Mouse (Mus musculus) thymus, adult 2 months (tissue): ENCODE results near the gene Phlda1. TPM values are rescaled to one million over a fixed set of nuclear protein-coding genes. Genes with fewer than 3 reads are reported as not detected.

Experiments used
- DNase-seq: peaks from one replicate; pipeline ENCODE4 v3.0.0; 2021
- H3K27ac ChIP-seq: fragments of 200-500 bp; 2 replicates; pipeline ENCODE4 v1.5.1; 2012; ENCODE audit warnings: low read length, control low read depth; ENCODE audit not compliant: control insufficient read depth, insufficient read depth
- H3K27me3 ChIP-seq: fragments of 200-500 bp; 2 replicates; pipeline ENCODE4 v1.6.1; 2012; ENCODE audit warnings: mild to moderate bottlenecking, low read length, moderate library complexity, mixed read lengths; ENCODE audit not compliant: control insufficient read depth, insufficient read depth
- H3K36me3 ChIP-seq: fragments of 200-500 bp; 2 replicates; pipeline ENCODE4 v1.6.1; 2012; ENCODE audit warnings: mild to moderate bottlenecking, low read length, moderate library complexity; ENCODE audit not compliant: control insufficient read depth, insufficient read depth
- H3K4me1 ChIP-seq: fragments of 200-500 bp; replicated peaks from 2 replicates; pipeline ENCODE4 v1.6.1; 2012; ENCODE audit warnings: low read length; ENCODE audit not compliant: control insufficient read depth, insufficient read depth
- H3K4me3 ChIP-seq: fragments of 200-500 bp; 2 replicates; pipeline ENCODE4 v1.5.1; 2012; ENCODE audit warnings: mild to moderate bottlenecking, low read length, control low read depth, moderate library complexity; ENCODE audit not compliant: control insufficient read depth, insufficient read depth
- CTCF ChIP-seq: fragments of 200-500 bp; IDR thresholded peaks from 2 replicates; pipeline ENCODE4 v1.5.1; 2012; ENCODE audit warnings: mild to moderate bottlenecking, control low read depth, low read length, moderate library complexity, borderline replicate concordance; ENCODE audit not compliant: control insufficient read depth, poor library complexity, insufficient read depth; ENCODE audit errors: extremely low read depth
- POLR2A ChIP-seq: fragments of 200-500 bp; IDR thresholded peaks from 2 replicates; pipeline ENCODE4 v1.6.1; 2012; ENCODE audit warnings: mild to moderate bottlenecking, low read length, control low read depth, moderate library complexity; ENCODE audit not compliant: control insufficient read depth, poor library complexity, insufficient read depth; ENCODE audit errors: extremely low read depth
- WGBS: fragments of 180-500 bp; shearing (Covaris S2); methylation state at CpG from one replicate; pipeline ENCODE4 v1.1.7; 2018; 5-methylcytosine and 5-hydroxymethylcytosine counted together
- polyA plus RNA-seq: library from polyadenylated mRNA; depleted of rRNA; stranded (reverse); fragments of >200 nt; gene quantifications from 2 replicates; pipeline ENCODE4 v1.2.3, GENCODE M21; 2012

Phlda1 gene
- polyA plus RNA-seq, 1 experiment: 14.3 TPM

DNA sequence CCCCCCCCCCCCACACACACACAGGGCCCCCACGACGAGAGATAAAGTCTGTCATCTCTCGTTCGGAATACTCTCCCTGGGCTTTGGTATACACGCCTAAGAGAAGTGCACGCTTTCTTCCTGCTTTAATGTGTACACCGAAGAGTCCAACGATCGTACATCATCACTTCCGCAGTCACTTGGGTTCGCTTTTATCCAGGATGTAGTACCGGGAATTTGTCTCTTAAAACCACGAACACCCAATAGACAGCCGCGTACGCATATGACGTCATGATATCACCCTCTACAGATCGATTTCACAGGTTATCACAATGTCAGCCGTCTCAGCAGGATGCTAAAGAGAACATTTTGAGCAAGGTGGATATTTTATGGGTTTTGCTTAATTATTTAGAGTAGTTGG, 31.3 kb downstream of the Phlda1 start:
- TF ChIP-seq CTCF (no peak), POLR2A (no peak)
- 96% methylated on average over 19 of the region's 19 CpGs for WGBS
- Histone ChIP-seq H3K36me3 (no peaks in the 10 kb centered on the region), H3K27me3 (no peaks in the 10 kb centered on the region), H3K27ac (no peak overlapping the region), H3K4me1 (peaks cover 13% of the 10 kb centered on the region), H3K4me3 (no peak overlapping the region)
- no peak for DNase-seq

DNA sequence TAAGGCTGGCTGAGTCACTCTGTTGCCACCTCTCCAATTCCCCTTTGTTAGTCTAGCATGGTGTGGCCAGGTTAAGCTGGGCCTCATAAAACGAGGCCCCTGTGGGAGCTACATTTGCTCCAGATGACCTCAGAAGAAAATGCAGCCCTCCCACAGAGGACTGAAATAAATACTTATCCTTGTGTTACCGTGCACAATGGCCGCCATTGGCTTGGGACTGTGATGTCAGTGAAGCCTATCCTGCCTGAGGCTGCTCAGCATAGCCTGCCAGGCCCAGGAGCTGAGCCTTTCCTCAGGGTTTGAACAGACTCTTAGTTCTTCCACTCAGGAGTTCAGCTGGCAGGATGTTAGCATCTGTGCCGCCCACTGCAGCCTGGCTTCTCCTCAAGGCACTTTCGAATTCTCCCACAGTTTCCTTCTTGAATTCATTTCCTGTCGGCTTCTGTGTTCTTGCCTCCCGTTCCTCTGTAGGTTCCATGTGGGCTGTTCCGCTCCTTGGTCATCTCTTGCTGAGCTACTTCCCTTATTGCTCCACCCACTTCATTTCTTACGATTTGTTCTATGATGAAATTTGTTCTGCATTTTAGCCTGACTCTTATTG, 33.7 kb downstream of the Phlda1 start:
- no peaks in the 10 kb centered on the region for H3K36me3 ChIP-seq
- no peak for DNase-seq
- H3K27ac ChIP-seq: no peak overlapping the region
- H3K27me3 ChIP-seq: no peaks in the 10 kb centered on the region
- H3K4me3 ChIP-seq: no peak overlapping the region
- WGBS: 6% methylated on average over 9 of the region's 9 CpGs
- no peak for TF ChIP-seq CTCF
- no peak for TF ChIP-seq POLR2A
- peaks cover 9% of the 10 kb centered on the region for H3K4me1 ChIP-seq

DNA sequence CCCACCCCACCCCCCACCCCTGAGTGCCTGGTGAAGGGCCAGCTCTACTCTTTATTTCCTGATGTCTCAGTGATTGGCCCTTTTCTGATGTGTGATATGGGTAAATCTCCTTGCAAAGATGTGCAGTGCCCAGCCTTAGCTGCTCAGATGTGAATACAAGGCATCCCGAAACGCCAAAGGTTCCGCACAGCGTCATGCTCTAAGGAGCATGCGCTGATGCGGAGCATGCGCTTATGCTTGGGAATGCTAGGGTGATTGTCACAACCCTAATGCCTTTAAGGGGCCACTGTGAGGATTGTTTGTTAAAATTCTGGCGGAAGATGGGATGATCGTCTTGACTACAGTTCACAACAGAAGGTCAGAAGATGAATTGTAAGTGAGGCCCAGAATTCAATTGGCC, 34.6 kb downstream of the Phlda1 start:
- no peaks in the 10 kb centered on the region for H3K27me3 ChIP-seq
- WGBS: 97% methylated on average over 9 of the region's 9 CpGs
- TF ChIP-seq POLR2A: no peak
- TF ChIP-seq CTCF: no peak
- DNase-seq: no peak
- no peak overlapping the region for H3K27ac ChIP-seq
- no peaks in the 10 kb centered on the region for H3K36me3 ChIP-seq
- peaks cover 9% of the 10 kb centered on the region for H3K4me1 ChIP-seq
- H3K4me3 ChIP-seq: no peak overlapping the region

DNA sequence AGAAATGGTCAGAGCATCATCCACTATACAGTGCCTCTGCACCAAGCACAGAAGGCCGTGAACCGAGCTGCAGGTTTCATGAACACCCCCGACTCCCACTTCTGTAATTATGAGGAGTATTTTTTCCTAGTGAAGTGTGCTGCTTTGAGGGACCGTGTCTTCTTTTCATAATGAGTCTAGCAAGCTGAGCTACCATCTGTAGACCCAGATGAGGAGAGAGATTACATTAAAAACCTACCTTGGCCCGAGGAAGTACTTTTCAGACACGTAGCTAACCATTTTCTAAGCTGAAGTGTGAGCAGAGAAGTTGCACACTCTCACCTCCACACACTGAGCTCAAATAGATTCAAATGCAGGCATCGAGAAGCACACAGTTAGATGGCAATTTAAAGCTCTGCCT, 37.0 kb downstream of the Phlda1 start:
- Histone ChIP-seq H3K4me1 (peaks cover 16% of the 10 kb centered on the region), H3K36me3 (no peaks in the 10 kb centered on the region), H3K27ac (no peak overlapping the region), H3K27me3 (no peaks in the 10 kb centered on the region), H3K4me3 (no peak overlapping the region)
- no peak for DNase-seq
- 93% methylated on average over 7 of the region's 7 CpGs for WGBS
- no peak for TF ChIP-seq CTCF
- no peak for TF ChIP-seq POLR2A

DNA sequence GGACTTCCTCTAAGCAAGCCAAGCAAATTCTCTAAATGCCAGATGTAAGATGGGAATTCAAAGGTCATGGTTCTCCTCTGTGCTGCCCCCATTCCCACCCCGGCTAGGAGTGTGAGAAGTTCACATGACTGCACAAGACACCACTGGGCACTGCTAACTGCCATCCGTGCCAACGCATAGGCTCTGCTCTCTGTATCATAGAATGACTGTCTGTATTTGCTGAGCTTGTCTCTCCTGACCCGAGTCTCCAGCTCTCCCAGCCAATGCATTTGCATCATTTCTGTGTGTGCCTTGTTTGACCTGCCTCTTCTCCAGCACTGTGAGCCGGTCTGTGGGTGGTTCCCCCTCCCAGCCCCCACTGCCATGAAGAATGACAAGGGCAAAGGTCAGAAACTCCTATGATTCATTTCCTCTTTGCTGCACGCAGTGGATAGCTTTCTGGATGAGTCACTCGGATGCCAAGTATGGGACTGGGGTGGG, 37.7 kb downstream of the Phlda1 start:
- Histone ChIP-seq H3K4me3 (no peak overlapping the region), H3K27ac (no peak overlapping the region), H3K36me3 (no peaks in the 10 kb centered on the region), H3K27me3 (no peaks in the 10 kb centered on the region), H3K4me1 (peaks cover 18% of the 10 kb centered on the region)
- DNase-seq: no peak
- no peak for TF ChIP-seq POLR2A
- no peak for TF ChIP-seq CTCF
- 72% methylated on average over 7 of the region's 7 CpGs for WGBS

DNA sequence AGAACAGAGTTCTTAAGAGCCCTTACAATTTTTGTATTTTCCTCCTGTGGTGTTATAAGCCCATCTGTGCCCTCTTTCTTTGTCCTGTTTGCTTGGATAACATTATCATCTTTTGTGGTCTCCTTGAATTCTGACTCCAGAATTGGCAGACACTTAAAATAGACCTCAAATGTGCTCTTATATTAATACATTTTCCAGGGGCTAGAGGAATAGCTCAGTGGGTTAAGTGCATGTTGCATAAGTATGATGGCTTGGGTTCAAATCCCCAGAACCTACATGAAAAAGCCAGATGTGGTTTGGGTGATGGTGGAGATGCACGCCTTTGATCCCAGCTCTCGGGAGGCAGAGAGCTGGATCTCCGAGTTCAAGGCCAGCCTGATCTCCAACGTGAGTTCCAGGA, 38.2 kb downstream of the Phlda1 start:
- Histone ChIP-seq H3K4me1 (peaks cover 18% of the 10 kb centered on the region), H3K36me3 (no peaks in the 10 kb centered on the region), H3K27ac (no peak overlapping the region), H3K27me3 (no peaks in the 10 kb centered on the region), H3K4me3 (no peak overlapping the region)
- WGBS: 93% methylated on average over 4 of the region's 4 CpGs
- DNase-seq: no peak
- TF ChIP-seq CTCF (no peak), POLR2A (no peak)

DNA sequence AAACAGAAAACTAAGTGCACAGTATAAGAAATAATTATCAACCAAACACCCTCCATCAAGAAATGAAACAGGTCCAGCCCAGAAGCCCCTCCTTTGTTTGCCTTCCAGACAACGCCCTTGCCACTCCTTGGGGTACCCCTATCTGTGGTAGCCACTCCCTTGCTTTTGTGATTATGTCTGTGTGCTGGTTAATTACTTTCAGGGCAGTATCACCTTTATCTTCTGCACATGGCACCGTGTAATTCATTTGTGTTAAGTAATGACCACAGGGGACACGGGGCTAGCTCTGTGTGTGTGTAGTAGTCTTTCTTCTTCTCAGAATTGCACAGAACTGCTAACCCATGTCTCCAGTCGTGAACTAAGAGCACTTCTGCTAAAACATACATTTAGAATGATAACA, 39.6 kb downstream of the Phlda1 start:
- no peak for TF ChIP-seq CTCF
- no peak for TF ChIP-seq POLR2A
- Histone ChIP-seq H3K4me3 (no peak overlapping the region), H3K27ac (no peak overlapping the region), H3K4me1 (peaks cover 9% of the 10 kb centered on the region), H3K36me3 (no peaks in the 10 kb centered on the region), H3K27me3 (no peaks in the 10 kb centered on the region)
- no peak for DNase-seq
- WGBS: 85% methylated on average over 4 of the region's 4 CpGs
